Mouse (Mus musculus) MEL (cell line): Measurements from ENCODE around the gene Ift52. TPM values are rescaled to one million over a fixed set of nuclear protein-coding genes. Genes with fewer than 3 reads are reported as not detected.
A peak's percentile ranks its signal among the peaks of the same experiment; 100 is the strongest.

Experiments used
- DNase-seq: peaks from one replicate; pipeline ENCODE4 v3.0.0; 2011; ENCODE audit warnings: low read depth, low spot score
- H3K27ac ChIP-seq: 2 replicates; pipeline ENCODE4 v1.5.1; 2012; ENCODE audit warnings: low read depth, mild to moderate bottlenecking, control low read depth, low read length, moderate library complexity; ENCODE audit not compliant: control insufficient read depth
- H3K27me3 ChIP-seq, 2 experiments: fragments of 150-350 bp in 1 of 2; sonication (generic) in 1 of 2; 2 replicates each; pipeline ENCODE4 v1.6.1; 2012; ENCODE audit warnings: low read length in 2 of 2, mild to moderate bottlenecking in 2 of 2, improper control_type of control experiment in 1 of 2, moderate library complexity in 1 of 2; ENCODE audit not compliant: insufficient read depth in 2 of 2, control insufficient read depth in 1 of 2
- H3K36me3 ChIP-seq, 2 experiments: 2 replicates each; pipeline ENCODE4 v1.6.1; 2012 to 2014; ENCODE audit warnings: low read length in 2 of 2, improper control_type of control experiment in 1 of 2, inconsistent platforms in 1 of 2, mild to moderate bottlenecking in 1 of 2; ENCODE audit not compliant: insufficient read depth in 2 of 2, control insufficient read depth in 1 of 2
- H3K4me1 ChIP-seq, 2 experiments: fragments of 150-350 bp in 1 of 2; sonication (generic) in 1 of 2; 2 replicates each; pipeline ENCODE4 v1.6.1; 2012; ENCODE audit warnings: low read length in 2 of 2, improper control_type of control experiment in 1 of 2, mild to moderate bottlenecking in 1 of 2; ENCODE audit not compliant: insufficient read depth in 2 of 2, control insufficient read depth in 1 of 2
- H3K4me3 ChIP-seq, 2 experiments: fragments of 150-350 bp in 1 of 2; sonication (generic) in 1 of 2; 2 replicates each; pipeline ENCODE4 v1.5.1; 2012; ENCODE audit warnings: low read depth in 2 of 2, low read length in 2 of 2, mild to moderate bottlenecking in 2 of 2, moderate library complexity in 2 of 2, control low read depth in 1 of 2, improper control_type of control experiment in 1 of 2; ENCODE audit not compliant: control insufficient read depth in 1 of 2, insufficient read depth in 1 of 2
- H3K79me2 ChIP-seq: 2 replicates; pipeline ENCODE4 v1.6.1; 2012; ENCODE audit warnings: mild to moderate bottlenecking, low read length, moderate library complexity; ENCODE audit not compliant: control insufficient read depth, poor library complexity, insufficient read depth
- H3K9ac ChIP-seq: 2 replicates; pipeline ENCODE4 v1.6.1; 2012; ENCODE audit warnings: low read depth, mild to moderate bottlenecking, control low read depth, low read length, moderate library complexity; ENCODE audit not compliant: control insufficient read depth, poor library complexity, severe bottlenecking
- H3K9me3 ChIP-seq: fragments of 150-350 bp; sonication (generic); replicated peaks from 2 replicates; pipeline ENCODE4 v1.6.1; 2012; ENCODE audit warnings: mild to moderate bottlenecking, low read length, improper control_type of control experiment, moderate library complexity; ENCODE audit not compliant: insufficient read depth
- CHD1 ChIP-seq: IDR thresholded peaks from 2 replicates; pipeline ENCODE4 v1.6.1; 2012; ENCODE audit warnings: low read depth, mild to moderate bottlenecking, inconsistent platforms, low read length, improper control_type of control experiment
- CHD2 ChIP-seq: IDR thresholded peaks from 2 replicates; pipeline ENCODE4 v1.6.1; 2011; ENCODE audit warnings: low read length, improper control_type of control experiment
- CTCF ChIP-seq, 3 experiments: IDR thresholded peaks in 2 of 3; conservative IDR thresholded peaks in 1 of 3; 2 replicates each; pipeline ENCODE4 v1.5.1; 2011 to 2012; ENCODE audit warnings: low read length in 3 of 3, low read depth in 2 of 3, mild to moderate bottlenecking in 2 of 3, improper control_type of control experiment in 1 of 3, inconsistent platforms in 1 of 3, mixed read lengths in 1 of 3, moderate library complexity in 1 of 3; ENCODE audit not compliant: control insufficient read depth in 1 of 3, insufficient read depth in 1 of 3, poor library complexity in 1 of 3, severe bottlenecking in 1 of 3
- ELF1 ChIP-seq: IDR thresholded peaks from 2 replicates; pipeline ENCODE4 v1.6.1; 2014; ENCODE audit warnings: low read depth, mild to moderate bottlenecking, inconsistent platforms, low read length, improper control_type of control experiment, moderate library complexity
- EP300 ChIP-seq, 2 experiments: IDR thresholded peaks; 2 replicates each; pipeline ENCODE4 v1.6.1; 2011; ENCODE audit warnings: improper control_type of control experiment in 2 of 2, low read length in 2 of 2, low read depth in 1 of 2, mild to moderate bottlenecking in 1 of 2
- ETS1 ChIP-seq: IDR thresholded peaks from 2 replicates; pipeline ENCODE4 v1.6.1; 2012; ENCODE audit warnings: low read depth, mild to moderate bottlenecking, inconsistent platforms, low read length, improper control_type of control experiment, moderate library complexity
- KAT2A ChIP-seq: conservative IDR thresholded peaks from 2 replicates; pipeline ENCODE4 v1.6.1; 2012; ENCODE audit warnings: low read depth, low read length, improper control_type of control experiment, inconsistent platforms
- MAFK ChIP-seq: IDR thresholded peaks from 2 replicates; pipeline ENCODE4 v1.6.1; 2011; ENCODE audit warnings: low read depth, mild to moderate bottlenecking, low read length, improper control_type of control experiment, borderline replicate concordance
- MAX ChIP-seq: IDR thresholded peaks from 2 replicates; pipeline ENCODE4 v1.6.1; 2011; ENCODE audit warnings: low read length, improper control_type of control experiment
- MAZ ChIP-seq: IDR thresholded peaks from 2 replicates; pipeline ENCODE4 v1.6.1; 2012; ENCODE audit warnings: low read depth, mild to moderate bottlenecking, inconsistent platforms, low read length, improper control_type of control experiment
- MXI1 ChIP-seq: IDR thresholded peaks from 2 replicates; pipeline ENCODE4 v1.6.1; 2011; ENCODE audit warnings: mild to moderate bottlenecking, low read depth, low read length, improper control_type of control experiment
- MYB ChIP-seq: IDR thresholded peaks from 2 replicates; pipeline ENCODE4 v1.6.1; 2011; ENCODE audit warnings: mild to moderate bottlenecking, low read depth, low read length, improper control_type of control experiment
- MYC ChIP-seq: IDR thresholded peaks from 2 replicates; pipeline ENCODE4 v1.6.1; 2011; ENCODE audit warnings: low read depth, mild to moderate bottlenecking, low read length, improper control_type of control experiment, moderate library complexity
- POLR2AphosphoS5 ChIP-seq: IDR thresholded peaks from 2 replicates; pipeline ENCODE4 v1.6.1; 2012; ENCODE audit warnings: low read depth, borderline replicate concordance, mild to moderate bottlenecking, inconsistent platforms, low read length, moderate library complexity, mixed read lengths
- SIN3A ChIP-seq: IDR thresholded peaks from 2 replicates; pipeline ENCODE4 v1.6.1; 2012; ENCODE audit warnings: low read length, improper control_type of control experiment, inconsistent platforms
- SMC3 ChIP-seq: IDR thresholded peaks from 2 replicates; pipeline ENCODE4 v1.6.1; 2011; ENCODE audit warnings: low read depth, low read length, improper control_type of control experiment
- TAL1 ChIP-seq: IDR thresholded peaks from 2 replicates; pipeline ENCODE4 v1.6.1; 2012; ENCODE audit warnings: mild to moderate bottlenecking, inconsistent platforms, low read length, moderate library complexity, mixed read lengths
- UBTF ChIP-seq: IDR thresholded peaks from 2 replicates; pipeline ENCODE4 v1.6.1; 2012; ENCODE audit warnings: low read depth, mild to moderate bottlenecking, inconsistent platforms, low read length, improper control_type of control experiment, moderate library complexity, borderline replicate concordance; ENCODE audit not compliant: insufficient read depth
- ZC3H11A ChIP-seq: IDR thresholded peaks from 2 replicates; pipeline ENCODE4 v1.6.1; 2012; ENCODE audit warnings: low read depth, mild to moderate bottlenecking, inconsistent platforms, low read length, improper control_type of control experiment
- ZMIZ1 ChIP-seq: IDR thresholded peaks from 2 replicates; pipeline ENCODE4 v1.6.1; 2012; ENCODE audit warnings: low read depth, mild to moderate bottlenecking, inconsistent platforms, low read length, improper control_type of control experiment, moderate library complexity
- polyA plus RNA-seq, 2 experiments: library from polyadenylated mRNA; stranded (reverse) in 1 of 2; unstranded in 1 of 2; fragments of >175 nt in 1 of 2; fragments of >200 nt in 1 of 2; gene quantifications; 2 replicates each; pipeline versions ENCODE4 v1.2.1 to v1.2.4; 2012; ENCODE audit warnings: low replicate concordance in 2 of 2, low read depth in 1 of 2; ENCODE audit not compliant: insufficient read length in 2 of 2, insufficient read depth in 1 of 2, missing spikeins in 1 of 2
- total RNA-seq: library from RNA; depleted of rRNA; stranded (reverse); fragments of 300-350 nt; gene quantifications from 2 replicates; pipeline ENCODE4 v1.2.3, GENCODE M21; 2012

Ift52 gene
- total and polyA plus RNA-seq, 3 experiments: 10.9 to 32.7 TPM; not detected in 1

GRCm38 (mm10) chr2:163067233-163067632 lies 50.1 kb downstream of the Ift52 start:
- DNase-seq: no peak
- TF ChIP-seq CHD2 (no peak), ZC3H11A (no peak), POLR2AphosphoS5 (no peak), ZMIZ1 (no peak), SMC3 (no peak), MXI1 (no peak), KAT2A (no peak), TAL1 (no peak; the same call in 1 of the 2 replicates), MAX (no peak), EP300 (IDR thresholded peaks at IDR 0.05; ENCODE audit: low read depth in 1 of 2, low read length in 2 of 2) (no peak), ETS1 (no peak), MAFK (no peak), MAZ (no peak), UBTF (no peak), SIN3A (no peak), MYC (no peak), CHD1 (no peak), CTCF (IDR thresholded peaks at IDR 0.05 in 2 of 3, conservative IDR thresholded peaks at IDR 0.05 in 1 of 3; ENCODE audit: control insufficient read depth in 1 of 3, insufficient read depth in 1 of 3, low read depth in 2 of 3, low read length in 3 of 3, poor library complexity in 1 of 3, severe bottlenecking in 1 of 3) (no peak), ELF1 (no peak), MYB (no peak)
- Histone ChIP-seq H3K79me2 (no peaks in the 10 kb centered on the region), H3K4me1 (no peaks in the 10 kb centered on the region), H3K4me3 (no peak overlapping the region), H3K36me3 (peaks cover 0 to 24% of the 10 kb centered on the region in 2 experiments; a peak in 2 of 4 replicates), H3K9me3 (no peaks in the 10 kb centered on the region), H3K27ac (no peak overlapping the region), H3K27me3 (no peaks in the 10 kb centered on the region), H3K9ac (no peak overlapping the region)

- Histone ChIP-seq H3K4me3 (no peak overlapping the region), H3K9ac (no peak overlapping the region), H3K79me2 (no peaks in the 10 kb centered on the region), H3K9me3 (no peaks in the 10 kb centered on the region), H3K27ac (no peak overlapping the region), H3K4me1 (no peaks in the 10 kb centered on the region)
- no peak for DNase-seq
- TF ChIP-seq CTCF (IDR thresholded peaks at IDR 0.05 in 2 of 3, conservative IDR thresholded peaks at IDR 0.05 in 1 of 3; ENCODE audit: control insufficient read depth in 1 of 3, insufficient read depth in 1 of 3, low read depth in 2 of 3, low read length in 3 of 3, poor library complexity in 1 of 3, severe bottlenecking in 1 of 3) (peak in 1 of 3 experiments; percentile 9; a peak in 1 of 6 replicates), EP300 (IDR thresholded peaks at IDR 0.05; ENCODE audit: low read depth in 1 of 2, low read length in 2 of 2) (no peak)
- TF ChIP-seq, all 39 proteins: peak for 1
- H3K36me3 ChIP-seq: peaks cover 0 to 9% of the 10 kb centered on the region in 2 experiments; a peak in 2 of 4 replicates
- H3K27me3 ChIP-seq: no peaks in the 10 kb centered on the region
Measured at GRCm38 (mm10) chr2:163070213-163070612, 53.1 kb downstream of the Ift52 start.
